8 mouse cellular contexts compared by ENCODE assay signal in genomic region chr17:33941381-33941780, GRCm38 (mm10). TPM values are rescaled to one million over a fixed set of nuclear protein-coding genes. Genes with fewer than 3 reads are reported as not detected.
DNase-seq lines count a peak whose midpoint lies in the region; ATAC-seq and TF ChIP-seq lines count a peak whose summit lies in the region.

No protein-coding gene starts in this region.

- peaks cover 23% of the 10 kb centered on the region for H3K4me1 ChIP-seq in heart, embryonic 13.5 days
- H3K4me1 ChIP-seq in ES-E14 (ENCODE audit: control insufficient read depth in 2 of 2, insufficient read depth in 2 of 2, low read length in 2 of 2, poor library complexity in 1 of 2), result peaks cover 3 to 11% of the 10 kb centered on the region in 2 experiments; a peak in 2 of 4 replicates
- H3K4me1 ChIP-seq in heart, embryonic 16.5 days (ENCODE audit: control insufficient read depth, insufficient read depth, low read length), result peaks cover 15% of the 10 kb centered on the region
- peaks cover 22% of the 10 kb centered on the region for H3K4me1 ChIP-seq in liver, embryonic 16.5 days (ENCODE audit: control insufficient read depth, low read depth, low read length)

- peaks cover 67% of the 10 kb centered on the region for H3K36me3 ChIP-seq in heart, embryonic 13.5 days
- peaks cover 46% of the 10 kb centered on the region for H3K36me3 ChIP-seq in ES-E14 (ENCODE audit: control insufficient read depth, insufficient read depth, low read length, poor library complexity, severe bottlenecking)
- peaks cover 19% of the 10 kb centered on the region for H3K36me3 ChIP-seq in heart, embryonic 16.5 days (ENCODE audit: control insufficient read depth, insufficient read depth)
- peaks cover 18% of the 10 kb centered on the region for H3K36me3 ChIP-seq in liver, embryonic 16.5 days (ENCODE audit: control insufficient read depth, insufficient read depth)

- peak overlapping the region; percentile 97 for H3K9ac ChIP-seq in heart, embryonic 13.5 days
- peak overlapping the region; percentile 88 for H3K9ac ChIP-seq in ES-E14 (ENCODE audit: insufficient read depth, low read depth, low read length, poor library complexity, severe bottlenecking)
- H3K9ac ChIP-seq in heart, embryonic 16.5 days (ENCODE audit: low read length), result peak overlapping the region; percentile 89
- H3K9ac ChIP-seq in liver, embryonic 16.5 days (ENCODE audit: low read depth, low read length), result peak overlapping the region; percentile 77

- no peaks in the 10 kb centered on the region for H3K27me3 ChIP-seq in heart, embryonic 13.5 days (replicated peaks)
- no peaks in the 10 kb centered on the region for H3K27me3 ChIP-seq in heart, embryonic 16.5 days (ENCODE audit: control insufficient read depth, insufficient read depth, low read length)
- H3K27me3 ChIP-seq in liver, embryonic 16.5 days (ENCODE audit: control insufficient read depth, insufficient read depth, low read depth, low read length), result no peaks in the 10 kb centered on the region

- 50% methylated on average over 19 of the region's 19 CpGs for WGBS in heart, embryonic 13.5 days
- WGBS in heart, embryonic 16.5 days, result 48% methylated on average over 19 of the region's 19 CpGs
- WGBS in liver, embryonic 16.5 days (ENCODE audit: insufficient replicate concordance), result 38% methylated on average over 19 of the region's 19 CpGs

- peak overlapping the region; percentile 95 for H3K4me2 ChIP-seq in heart, embryonic 13.5 days
- H3K4me2 ChIP-seq in heart, embryonic 16.5 days (ENCODE audit: low read depth, low read length), result peak overlapping the region; percentile 77
- peak overlapping the region; percentile 98 for H3K4me2 ChIP-seq in liver, embryonic 16.5 days (ENCODE audit: low read depth, low read length)

- no peak for DNase-seq in heart, postnatal 14 days
- no peak for DNase-seq in ES-E14 (ENCODE audit: low read depth, low spot score)
- DNase-seq in adrenal gland, postnatal 4 days (ENCODE audit: low spot score in 2 of 2), result no peak
- DNase-seq in cerebellum, postnatal 10 days, result no peak
- no peak for DNase-seq in urinary bladder, postnatal 25 days (ENCODE audit: low spot score)

- H3K9me3 ChIP-seq in heart, embryonic 13.5 days, result no peaks in the 10 kb centered on the region
- no peaks in the 10 kb centered on the region for H3K9me3 ChIP-seq in ES-E14 (ENCODE audit: control insufficient read depth, insufficient read depth, low read depth, low read length)
- H3K9me3 ChIP-seq in heart, embryonic 16.5 days (replicated peaks; ENCODE audit: control insufficient read depth, low read length), result no peaks in the 10 kb centered on the region
- H3K9me3 ChIP-seq in liver, embryonic 16.5 days (replicated peaks; ENCODE audit: control insufficient read depth, low read length), result no peaks in the 10 kb centered on the region

- no peak for ATAC-seq in heart, embryonic 13.5 days (ENCODE audit: extremely low read depth, insufficient number of reproducible peaks, low FRiP score, low TSS enrichment)
- ATAC-seq in heart, embryonic 16.5 days (replicated peaks; ENCODE audit: extremely low read depth, insufficient read depth, low FRiP score), result no peak
- ATAC-seq in liver, embryonic 16.5 days (ENCODE audit: low read depth), result no peak

- in situ Hi-C loops in ES-E14 (cut with MboI; ENCODE audit: low sequenced_read_pairs in 2 of 2, unreplicated experiment in 2 of 2), result no loop called here

- no peak overlapping the region for H3K27ac ChIP-seq in heart, embryonic 13.5 days (replicated peaks)
- no peak overlapping the region for H3K27ac ChIP-seq in ES-E14 (ENCODE audit: insufficient read depth, low read depth, low read length, poor library complexity, severe bottlenecking)
- H3K27ac ChIP-seq in heart, embryonic 16.5 days (ENCODE audit: low read length), result no peak overlapping the region
- no peak overlapping the region for H3K27ac ChIP-seq in liver, embryonic 16.5 days (ENCODE audit: low read length)

- peak overlapping the region; percentile 92 for H3K4me3 ChIP-seq in heart, embryonic 13.5 days
- peak overlapping the region; percentile 87 to 96 for H3K4me3 ChIP-seq in ES-E14 (ENCODE audit: insufficient read depth in 1 of 2, low read depth in 1 of 2, low read length in 2 of 2, poor library complexity in 1 of 2, severe bottlenecking in 1 of 2)
- peak overlapping the region; percentile 87 for H3K4me3 ChIP-seq in heart, embryonic 16.5 days (ENCODE audit: low read length)
- peak overlapping the region; percentile 94 for H3K4me3 ChIP-seq in liver, embryonic 16.5 days (ENCODE audit: low read depth, low read length)

- intact Hi-C loops in heart, postnatal 14 days (cut with DNase I), result no loop called here

TF ChIP-seq in ES-E14, 5 proteins besides CTCF, POLR2A, EP300 and RAD21:
- TF ChIP-seq CHD2 (IDR thresholded peaks at IDR 0.05; ENCODE audit: low read depth, low read length) (no peak), ZNF384 (IDR thresholded peaks at IDR 0.05; ENCODE audit: low read depth, low read length) (no peak), HCFC1 (IDR thresholded peaks at IDR 0.05; ENCODE audit: borderline replicate concordance, insufficient read depth, low read length) (no peak), MAFK (IDR thresholded peaks at IDR 0.05; ENCODE audit: insufficient read depth, low read depth, low read length) (no peak), ZC3H11A (IDR thresholded peaks at IDR 0.05; ENCODE audit: borderline replicate concordance, low read depth, low read length) (no peak)

RNA-seq across cellular contexts. Expression of gene Wdr46, which starts 0.9 kb away (rescaled TPM):
- 20.5 and 20.6 TPM in 2 replicates for polyA plus RNA-seq in heart, embryonic 13.5 days (2015; fragmentation: Nextera tagmentation; extraction: Ambion mirVana)
- 10 to 100 TPM; 10.4 to 11.5 TPM for total RNA-seq in heart, postnatal 14 days (2021)
- 65.6 and 78.2 TPM in 2 replicates for total RNA-seq in ES-E14 (2012; rRNA removed)
- polyA plus RNA-seq in heart, embryonic 16.5 days (2015; fragmentation: Nextera tagmentation; extraction: Ambion mirVana), result 19.3 and 20.5 TPM in 2 replicates
- polyA plus RNA-seq in liver, embryonic 16.5 days (2015; fragmentation: Nextera tagmentation; extraction: Ambion mirVana), result 12.2 and 13.4 TPM in 2 replicates
- 10 to 100 TPM; 35.1 to 35.2 TPM for total RNA-seq in adrenal gland, postnatal 4 days (2021)

RNA-seq across cellular contexts. Expression of gene Pfdn6, which starts 1.2 kb away (rescaled TPM):
- polyA plus RNA-seq in heart, embryonic 13.5 days (2015; fragmentation: Nextera tagmentation; extraction: Ambion mirVana), result 113 and 125 TPM in 2 replicates
- 10 to 100 TPM; 62.7 to 73.7 TPM for total RNA-seq in heart, postnatal 14 days (2021)
- 175 and 201 TPM in 2 replicates for total RNA-seq in ES-E14 (2012; rRNA removed)
- 125 and 133 TPM in 2 replicates for polyA plus RNA-seq in heart, embryonic 16.5 days (2015; fragmentation: Nextera tagmentation; extraction: Ambion mirVana)
- polyA plus RNA-seq in liver, embryonic 16.5 days (2015; fragmentation: Nextera tagmentation; extraction: Ambion mirVana), result 83.8 and 96.4 TPM in 2 replicates
- 10 to 100 TPM; 96.5 to 98.1 TPM for total RNA-seq in adrenal gland, postnatal 4 days (2021)

RNA-seq across cellular contexts. Expression of gene B3galt4, which starts 9.9 kb away (rescaled TPM):
- polyA plus RNA-seq in heart, embryonic 13.5 days (2015; fragmentation: Nextera tagmentation; extraction: Ambion mirVana), result 4.5 and 7.0 TPM in 2 replicates
- 1 to 10 TPM; 2.2 to 2.9 TPM for total RNA-seq in heart, postnatal 14 days (2021)
- total RNA-seq in ES-E14 (2012; rRNA removed), result 10.3 and 15.3 TPM in 2 replicates
- polyA plus RNA-seq in heart, embryonic 16.5 days (2015; fragmentation: Nextera tagmentation; extraction: Ambion mirVana), result 5.7 and 5.8 TPM in 2 replicates
- 2.2 and 2.3 TPM in 2 replicates for polyA plus RNA-seq in liver, embryonic 16.5 days (2015; fragmentation: Nextera tagmentation; extraction: Ambion mirVana)
- total RNA-seq in adrenal gland, postnatal 4 days (2021), result 1 to 10 TPM; 7.1 to 7.2 TPM

RNA-seq across cellular contexts. Expression of gene Rgl2, which starts 12.0 kb away (rescaled TPM):
- 32.6 and 37.6 TPM in 2 replicates for polyA plus RNA-seq in heart, embryonic 13.5 days (2015; fragmentation: Nextera tagmentation; extraction: Ambion mirVana)
- 10 to 100 TPM; 54.7 to 58.6 TPM for total RNA-seq in heart, postnatal 14 days (2021)
- 65.8 and 129 TPM in 2 replicates for total RNA-seq in ES-E14 (2012; rRNA removed)
- polyA plus RNA-seq in heart, embryonic 16.5 days (2015; fragmentation: Nextera tagmentation; extraction: Ambion mirVana), result 40.8 and 42.9 TPM in 2 replicates
- polyA plus RNA-seq in liver, embryonic 16.5 days (2015; fragmentation: Nextera tagmentation; extraction: Ambion mirVana), result 7.8 and 9.0 TPM in 2 replicates
- total RNA-seq in adrenal gland, postnatal 4 days (2021), result 10 to 100 TPM; 87.9 to 94.5 TPM

RNA-seq across cellular contexts. Expression of gene Vps52, which starts 14.2 kb away (rescaled TPM):
- 36.0 and 39.6 TPM in 2 replicates for polyA plus RNA-seq in heart, embryonic 13.5 days (2015; fragmentation: Nextera tagmentation; extraction: Ambion mirVana)
- total RNA-seq in heart, postnatal 14 days (2021), result 10 to 100 TPM; 35.0 to 37.8 TPM
- 23.2 and 24.8 TPM in 2 replicates for total RNA-seq in ES-E14 (2012; rRNA removed)
- polyA plus RNA-seq in heart, embryonic 16.5 days (2015; fragmentation: Nextera tagmentation; extraction: Ambion mirVana), result 39.7 and 42.5 TPM in 2 replicates
- 21.3 and 21.9 TPM in 2 replicates for polyA plus RNA-seq in liver, embryonic 16.5 days (2015; fragmentation: Nextera tagmentation; extraction: Ambion mirVana)
- 10 to 100 TPM; 62.8 to 72.5 TPM for total RNA-seq in adrenal gland, postnatal 4 days (2021)
